Mouse (Mus musculus) hematopoietic stem cell, adult 5-6 weeks (primary cell): ENCODE measurements around the gene Tnn. TPM values are rescaled to one million over a fixed set of nuclear protein-coding genes. Genes with fewer than 3 reads are reported as not detected.

Experiments used
- total RNA-seq: library from RNA; stranded (forward); fragments of 172-1452, 232-1000 nt; gene quantifications from 2 replicates; pipeline ENCODE4 v1.2.3, GENCODE M21; 2017

Tnn gene
- total RNA-seq, 1 experiment from 2014 or later = not detected

Other genes with a start within 250 kb of the Tnn start
- 23.5 and 34.6 TPM in 2 replicates for gene 4930523C07Rik, start 109.2 kb downstream of the Tnn start, total RNA-seq
- 70.0 and 135 TPM in 2 replicates for gene Mrps14, start 41.6 kb upstream of the Tnn start, total RNA-seq
- 170 and 204 TPM in 2 replicates for gene Cacybp, start 59.3 kb upstream of the Tnn start, total RNA-seq